Comparison of ENCODE assay signal across 8 mouse cellular contexts in the genomic region with DNA sequence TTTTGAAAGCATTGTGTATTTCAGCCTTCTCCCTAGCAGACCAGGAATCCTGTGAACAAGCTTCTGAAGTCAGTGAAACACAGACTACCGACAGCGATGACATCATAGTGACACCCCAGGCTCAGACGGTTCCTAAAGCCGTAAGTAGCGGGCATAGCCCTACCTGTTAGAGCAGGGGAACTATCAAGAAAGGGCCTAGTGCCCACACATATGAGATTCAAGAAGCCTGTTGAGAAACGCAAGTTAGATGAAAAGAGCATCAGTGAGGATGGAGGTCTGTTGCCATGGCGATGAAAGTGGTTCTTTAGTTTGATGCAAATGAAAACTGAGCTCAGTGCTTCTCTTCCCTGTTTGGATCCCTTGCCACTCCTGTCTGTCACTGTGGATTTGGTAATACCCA. TPM values are rescaled to one million over a fixed set of nuclear protein-coding genes. Genes with fewer than 3 reads are reported as not detected.
A peak's percentile ranks its signal among the peaks of the same experiment; 100 is the strongest.
DNase-seq lines count a peak whose midpoint lies in the region; ATAC-seq lines count a peak whose summit lies in the region.

No protein-coding gene starts in this region.

- no peaks in the 10 kb centered on the region for H3K27me3 ChIP-seq in heart, embryonic 13.5 days (replicated peaks)
- H3K27me3 ChIP-seq in forebrain, embryonic 14.5 days (replicated peaks; ENCODE audit: control insufficient read depth, insufficient read depth, low read length): no peaks in the 10 kb centered on the region
- H3K27me3 ChIP-seq in midbrain, embryonic 15.5 days (replicated peaks): no peaks in the 10 kb centered on the region

- no peak for ATAC-seq in heart, embryonic 13.5 days (ENCODE audit: extremely low read depth, insufficient number of reproducible peaks, low FRiP score, low TSS enrichment)
- ATAC-seq in forebrain, embryonic 14.5 days: peak; percentile 79
- ATAC-seq in midbrain, embryonic 15.5 days (replicated peaks): peak; percentile 79

- peak overlapping the region; percentile 14; the same call in 1 of the 2 replicates for H3K4me2 ChIP-seq in heart, embryonic 13.5 days
- H3K4me2 ChIP-seq in forebrain, embryonic 14.5 days (ENCODE audit: low read length): peak overlapping the region; percentile 29
- peak overlapping the region; percentile 28 for H3K4me2 ChIP-seq in midbrain, embryonic 15.5 days

- no peaks in the 10 kb centered on the region for H3K36me3 ChIP-seq in heart, embryonic 13.5 days
- H3K36me3 ChIP-seq in forebrain, embryonic 14.5 days (ENCODE audit: control insufficient read depth, insufficient read depth, low read length): no peaks in the 10 kb centered on the region
- H3K36me3 ChIP-seq in midbrain, embryonic 15.5 days (replicated peaks): no peaks in the 10 kb centered on the region

- no peak overlapping the region for H3K4me3 ChIP-seq in heart, embryonic 13.5 days
- H3K4me3 ChIP-seq in forebrain, embryonic 14.5 days (ENCODE audit: low read depth, low read length): no peak overlapping the region
- H3K4me3 ChIP-seq in midbrain, embryonic 15.5 days: peak overlapping the region; percentile 4; the same call in 1 of the 2 replicates

- DNase-seq in heart, adult 11 months: no peak
- DNase-seq in forebrain, embryonic 14.5 days (ENCODE audit: low spot score): peak; percentile 78
- peak; percentile 11 for DNase-seq in layer of hippocampus, adult 9-10 months (ENCODE audit: low spot score)
- no peak for DNase-seq in spleen, adult 12 weeks (ENCODE audit: low spot score)
- DNase-seq in lung, postnatal 14 days: no peak
- DNase-seq in ovary, postnatal 10 days (ENCODE audit: low spot score): no peak

- WGBS in heart, embryonic 13.5 days: 38% methylated on average over 7 of the region's 7 CpGs
- 11% methylated on average over 7 of the region's 7 CpGs for WGBS in forebrain, embryonic 14.5 days
- WGBS in midbrain, embryonic 15.5 days: 17% methylated on average over 7 of the region's 7 CpGs

- H3K4me1 ChIP-seq in heart, embryonic 13.5 days: no peaks in the 10 kb centered on the region
- peaks cover 9% of the 10 kb centered on the region; the same call in 1 of the 2 replicates for H3K4me1 ChIP-seq in forebrain, embryonic 14.5 days (ENCODE audit: control insufficient read depth, insufficient read depth, low read length)
- H3K4me1 ChIP-seq in midbrain, embryonic 15.5 days: peaks cover 12% of the 10 kb centered on the region

- no peak overlapping the region for H3K9ac ChIP-seq in heart, embryonic 13.5 days
- H3K9ac ChIP-seq in forebrain, embryonic 14.5 days (ENCODE audit: low read length): no peak overlapping the region; the same call in 1 of the 2 replicates
- H3K9ac ChIP-seq in midbrain, embryonic 15.5 days: no peak overlapping the region

- no peaks in the 10 kb centered on the region for H3K9me3 ChIP-seq in heart, embryonic 13.5 days
- H3K9me3 ChIP-seq in forebrain, embryonic 14.5 days (replicated peaks; ENCODE audit: control insufficient read depth, low read length): no peaks in the 10 kb centered on the region
- H3K9me3 ChIP-seq in midbrain, embryonic 15.5 days: no peaks in the 10 kb centered on the region

- no peak overlapping the region for H3K27ac ChIP-seq in heart, embryonic 13.5 days (replicated peaks)
- no peak overlapping the region for H3K27ac ChIP-seq in forebrain, embryonic 14.5 days (ENCODE audit: low read depth, low read length)
- H3K27ac ChIP-seq in midbrain, embryonic 15.5 days: peak overlapping the region; percentile 31; the same call in 1 of the 2 replicates

RNA-seq across cellular contexts. Expression of gene Rpgrip1, which starts 41.7 kb away (rescaled TPM):
- polyA plus RNA-seq in heart, embryonic 13.5 days (2015; fragmentation: Nextera tagmentation; extraction: Ambion mirVana): 37.7 and 38.8 TPM in 2 replicates
- polyA plus RNA-seq in forebrain, embryonic 14.5 days (2014; fragmentation: Nextera tagmentation; extraction: Ambion mirVana): 49.2 and 52.3 TPM in 2 replicates
- 51.3 and 53.3 TPM in 2 replicates for polyA plus RNA-seq in midbrain, embryonic 15.5 days (2015; fragmentation: Nextera tagmentation; extraction: Ambion mirVana)

RNA-seq across cellular contexts. Expression of gene Supt16, which starts 45.0 kb away (rescaled TPM):
- polyA plus RNA-seq in heart, embryonic 13.5 days (2015; fragmentation: Nextera tagmentation; extraction: Ambion mirVana): 28.0 and 29.8 TPM in 2 replicates
- polyA plus RNA-seq in forebrain, embryonic 14.5 days (2014; fragmentation: Nextera tagmentation; extraction: Ambion mirVana): 68.9 and 78.4 TPM in 2 replicates
- polyA plus RNA-seq in midbrain, embryonic 15.5 days (2015; fragmentation: Nextera tagmentation; extraction: Ambion mirVana): 43.0 and 45.4 TPM in 2 replicates

RNA-seq across cellular contexts. Expression of gene Hnrnpc, which starts 48.4 kb away (rescaled TPM):
- 340 and 392 TPM in 2 replicates for polyA plus RNA-seq in heart, embryonic 13.5 days (2015; fragmentation: Nextera tagmentation; extraction: Ambion mirVana)
- polyA plus RNA-seq in forebrain, embryonic 14.5 days (2014; fragmentation: Nextera tagmentation; extraction: Ambion mirVana): 684 and 690 TPM in 2 replicates
- polyA plus RNA-seq in midbrain, embryonic 15.5 days (2015; fragmentation: Nextera tagmentation; extraction: Ambion mirVana): 480 and 482 TPM in 2 replicates

Comparison
In these comparisons a context has a peak if more than half of its experiments do, and no peak if none do; other contexts are left out.
1. DNase-seq: peak in forebrain, embryonic 14.5 days (single experiment) and layer of hippocampus, adult 9-10 months (single experiment); none in heart, adult 11 months (single experiment), spleen, adult 12 weeks (single experiment), lung, postnatal 14 days (single experiment) and ovary, postnatal 10 days (single experiment).
2. Peak in every context shown above with its lines, with median percentiles within 50 percentile points of each other: H3K4me2 ChIP-seq.